Mouse (Mus musculus): ENCODE data around the gene Fam71e2.

- no peak for TF ChIP-seq POLR2A (IDR thresholded peaks at IDR 0.05; ENCODE audit: borderline replicate concordance, extremely low read depth, low read depth, low read length)
- no peak for TF ChIP-seq CTCF (IDR thresholded peaks at IDR 0.05; ENCODE audit: insufficient read depth, low read length)
Observed at GRCm38 (mm10) chr7:4776131-4776530, 5.0 kb upstream of the Fam71e2 start.

Data from lung, adult 2 months (tissue).